Mouse (Mus musculus) spleen, embryonic (tissue): ENCODE results near the gene Ktn1.

Experiments used
- CTCF ChIA-PET: fragments of 350-600 bp; sonication (Branson Sonifier 250); formaldehyde crosslinking; loops from one replicate; lab custom pipeline; 2022; lab: Charles Lee

The Ktn1 gene

GRCm38 (mm10) chr14:47648218-47648617 lies at the start of gene Ktn1:
Gene Ktn1 (plus strand): TSS chr14:47648448.
- CTCF ChIA-PET, result interaction anchor here (0.6 to 0.7 kb wide), 2 partner anchors 77 to 265 kb away, joined by 4 to 5 read pairs; no protein-coding TSS in a partner anchor

- CTCF ChIA-PET, result no interaction called here
These were observed 35.0 kb upstream of the Ktn1 start for GRCm38 (mm10) chr14:47613254-47613653.

DNA sequence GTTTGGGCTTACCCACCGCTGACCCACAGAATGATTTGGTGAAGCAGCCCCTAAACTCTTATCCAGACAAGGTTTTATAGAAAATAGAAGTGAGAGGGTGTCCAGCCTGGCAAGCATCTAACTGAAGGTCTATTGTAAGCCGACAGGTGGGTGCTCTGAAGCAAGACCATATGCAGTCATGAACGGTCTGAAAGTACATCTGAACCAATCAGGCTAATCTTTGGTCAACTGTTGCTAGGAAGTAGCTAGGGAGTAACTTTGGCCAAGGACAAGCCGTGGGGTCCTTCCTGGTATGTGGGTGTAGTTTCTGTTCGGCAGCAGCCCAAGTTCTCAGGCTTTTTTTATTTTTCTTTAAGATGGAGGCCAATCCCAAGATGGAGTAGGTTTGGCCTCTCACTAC lies 29.4 kb upstream of the Ktn1 start:
- CTCF ChIA-PET, result no interaction called here

DNA sequence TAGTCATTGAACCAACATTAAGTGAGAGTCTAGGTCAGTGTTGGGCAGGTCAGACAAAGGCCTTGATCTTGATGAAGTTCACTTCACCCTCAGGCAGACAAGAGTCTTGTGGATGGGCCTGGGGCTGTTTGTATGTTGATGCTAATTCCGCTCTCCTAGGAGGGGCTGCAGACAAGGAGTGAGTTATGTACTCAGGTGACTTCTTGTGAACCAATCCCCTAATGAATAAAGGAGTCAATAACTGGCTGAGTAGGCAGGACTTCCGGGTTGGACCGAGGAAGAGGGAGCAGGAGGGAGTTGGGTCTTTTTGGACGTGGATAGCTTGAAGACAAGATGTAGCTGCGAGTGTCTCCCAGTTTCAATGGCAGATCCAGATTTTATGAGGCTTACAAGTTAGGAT lies 26.3 kb upstream of the Ktn1 start:
- CTCF ChIA-PET, result no interaction called here

GRCm38 (mm10) chr14:47624837-47625236 lies 23.4 kb upstream of the Ktn1 start:
- CTCF ChIA-PET, result no interaction called here

- CTCF ChIA-PET, result no interaction called here
These were observed 22.1 kb upstream of the Ktn1 start for GRCm38 (mm10) chr14:47626143-47626542.

DNA sequence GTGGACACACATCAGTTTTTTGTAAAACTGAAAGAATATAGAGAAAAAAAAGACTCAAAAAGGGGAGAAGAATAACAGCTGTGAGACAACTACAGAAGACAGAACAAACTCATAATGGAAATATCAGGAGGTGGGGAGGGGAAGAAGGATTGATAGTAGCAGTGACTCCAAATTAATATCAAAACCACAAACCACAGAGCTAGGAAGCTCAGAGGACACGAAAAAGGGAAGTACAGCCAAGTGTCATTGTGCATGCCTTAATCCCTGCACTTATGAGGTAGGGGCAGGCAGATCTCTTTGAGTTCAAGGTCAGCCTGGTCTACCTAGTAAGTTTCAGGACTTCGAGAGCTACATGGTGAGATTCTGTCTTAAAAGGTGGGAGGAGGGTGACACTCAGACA lies 21.4 kb upstream of the Ktn1 start:
- CTCF ChIA-PET, result interaction anchor here (0.8 kb wide), 1 partner anchor 18 kb away, joined by 4 read pairs; no protein-coding TSS in a partner anchor

DNA sequence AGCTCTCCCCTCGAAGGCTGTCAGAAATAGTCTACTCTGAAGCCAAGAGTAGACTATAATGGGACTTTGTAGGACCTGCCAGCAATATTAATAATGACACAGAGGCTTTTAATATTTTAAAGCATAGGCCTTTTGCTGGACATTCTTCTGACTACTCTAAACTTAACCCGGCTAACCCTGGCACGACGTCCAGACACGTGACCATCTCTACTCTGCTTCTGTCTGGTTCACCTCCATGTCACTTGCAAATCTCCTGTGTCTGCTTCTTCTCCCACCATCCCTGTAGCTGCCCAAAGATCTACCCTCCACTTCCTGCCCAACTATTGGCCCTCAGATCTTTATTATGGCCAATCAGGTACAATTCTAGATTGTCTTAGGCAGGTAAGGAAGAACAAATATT lies 20.9 kb upstream of the Ktn1 start:
- CTCF ChIA-PET, result interaction anchor here (0.8 kb wide), 1 partner anchor 17 kb away, joined by 4 read pairs; no protein-coding TSS in a partner anchor

DNA sequence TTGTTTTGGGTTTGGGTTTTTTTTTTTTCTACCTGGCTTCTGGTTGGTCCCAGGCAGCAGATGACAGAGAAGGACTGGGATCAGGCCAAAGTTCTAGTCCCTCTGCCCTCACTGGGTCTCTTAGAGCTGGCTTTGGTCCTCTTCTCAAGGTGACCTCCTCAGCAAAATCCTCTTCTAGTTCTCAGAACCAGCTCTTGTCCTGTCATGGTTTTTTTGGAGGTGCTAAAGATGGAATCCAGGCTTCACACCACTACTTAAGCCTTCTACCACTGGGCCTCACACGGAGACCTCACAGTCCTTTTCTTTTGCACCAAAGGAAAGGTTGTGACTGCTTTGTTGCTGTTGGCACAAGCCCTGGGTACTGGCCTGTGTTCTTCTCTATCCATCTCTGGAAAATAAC lies 15.8 kb upstream of the Ktn1 start:
- CTCF ChIA-PET, result no interaction called here

DNA sequence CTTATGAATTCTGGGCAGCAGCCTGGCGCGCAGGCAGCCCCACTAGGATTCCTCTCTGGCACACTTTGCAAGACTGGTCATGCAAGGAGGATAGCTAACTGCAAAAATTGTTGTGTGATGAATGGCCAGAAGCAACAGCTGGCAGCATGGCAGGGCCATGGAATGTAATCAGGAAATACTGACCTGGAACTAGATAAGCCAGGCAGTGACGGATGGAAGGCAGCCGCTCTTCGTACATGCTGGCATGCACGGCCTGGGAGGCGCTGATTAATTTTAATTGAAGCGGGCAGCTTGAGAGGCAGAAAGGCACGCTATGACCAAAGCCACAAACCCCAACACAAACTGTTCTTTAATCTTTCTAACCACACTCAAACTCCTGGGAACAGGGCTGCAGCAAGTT lies 13.8 kb upstream of the Ktn1 start:
- CTCF ChIA-PET, result no interaction called here

GRCm38 (mm10) chr14:47634846-47635245 lies 13.4 kb upstream of the Ktn1 start:
- CTCF ChIA-PET, result no interaction called here

DNA sequence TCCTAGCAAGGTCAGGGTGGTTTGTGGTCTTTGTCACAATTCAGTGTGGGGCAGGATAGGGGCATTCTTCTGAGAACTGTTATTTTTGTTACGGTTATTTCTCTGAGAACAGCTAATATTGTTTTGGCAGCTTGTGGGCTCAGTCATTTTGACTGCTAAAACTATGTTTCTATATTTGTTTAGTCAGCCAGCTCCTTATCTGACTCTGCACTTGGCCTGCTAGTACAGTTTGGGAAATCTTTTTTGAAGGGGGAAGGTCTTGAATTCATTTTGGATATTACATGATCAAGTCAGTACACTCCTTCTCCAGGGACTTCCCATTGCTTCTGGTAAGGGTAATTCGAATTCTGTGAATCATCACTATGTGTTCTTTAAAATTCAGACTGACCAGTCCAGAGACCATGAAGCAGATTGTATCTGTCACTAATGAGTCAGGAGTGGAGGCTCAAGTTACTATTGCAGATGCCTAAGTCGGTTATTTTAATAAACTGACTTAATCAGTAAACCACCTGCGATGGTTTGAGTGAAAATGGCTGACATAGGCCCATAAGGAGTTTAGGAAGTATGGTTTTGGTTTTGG lies 9.8 kb upstream of the Ktn1 start:
- CTCF ChIA-PET, result interaction anchor here (0.6 kb wide), 1 partner anchor 14 kb away, joined by 7 read pairs; no protein-coding TSS in a partner anchor

DNA sequence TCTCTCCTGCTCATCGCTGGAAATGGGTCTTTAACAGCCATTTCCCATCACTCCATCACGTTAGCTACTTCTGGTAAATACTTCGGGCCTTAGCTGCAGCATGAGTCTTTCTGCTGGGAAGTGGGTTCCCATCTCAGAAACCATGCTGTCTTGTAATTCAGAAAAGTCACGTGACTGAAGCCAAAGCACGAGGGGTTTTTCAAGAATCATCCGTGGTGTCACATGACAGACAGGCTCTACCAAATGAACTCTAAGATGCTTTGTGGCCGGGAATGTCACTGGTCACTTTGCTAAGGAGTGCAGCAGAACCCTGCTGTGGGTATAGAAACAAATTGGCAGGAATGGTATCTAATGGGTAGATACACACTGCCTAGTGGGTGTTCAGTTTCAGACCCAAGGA lies 2.6 kb upstream of the Ktn1 start:
- CTCF ChIA-PET, result interaction anchor here (0.6 kb wide), 1 partner anchor 189 kb away, joined by 4 read pairs; no protein-coding TSS in a partner anchor

DNA sequence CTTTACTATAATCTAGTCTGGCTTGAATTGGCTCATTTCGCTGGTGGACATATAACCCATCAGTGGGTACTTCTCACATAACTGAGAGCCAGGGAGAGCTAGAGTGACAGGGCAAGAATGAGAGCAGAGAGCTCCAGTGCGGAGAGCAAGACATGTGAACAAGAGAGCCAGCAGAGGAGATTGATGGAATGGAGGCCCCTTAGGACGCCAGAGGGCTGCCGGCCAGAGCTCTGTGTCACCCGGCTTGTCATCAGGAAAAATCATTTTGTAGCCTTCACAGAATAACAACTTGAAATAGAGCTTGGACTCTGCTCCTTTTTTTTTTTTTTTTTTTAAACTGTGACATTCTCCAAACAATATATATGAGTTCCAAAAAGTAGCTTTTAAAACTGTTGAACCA lies 2.0 kb upstream of the Ktn1 start:
- CTCF ChIA-PET, result interaction anchor here (0.6 kb wide), 1 partner anchor 190 kb away, joined by 4 read pairs; no protein-coding TSS in a partner anchor

GRCm38 (mm10) chr14:47646696-47647516 lies 1.3 kb upstream of the Ktn1 start:
- CTCF ChIA-PET, result no interaction called here

- CTCF ChIA-PET, result interaction anchor here (0.7 kb wide), 1 partner anchor 78 kb away, joined by 4 read pairs; no protein-coding TSS in a partner anchor
These were observed 720 bp downstream of the Ktn1 start for GRCm38 (mm10) chr14:47648706-47649630.

- CTCF ChIA-PET, result interaction anchor here (0.9 kb wide), 1 partner anchor 54 kb away, joined by 3 read pairs; no protein-coding TSS in a partner anchor
These were observed 1.5 kb downstream of the Ktn1 start for GRCm38 (mm10) chr14:47649631-47650337.

GRCm38 (mm10) chr14:47650338-47650720 lies 2.1 kb downstream of the Ktn1 start:
- CTCF ChIA-PET, result interaction anchor here (0.9 kb wide), 1 partner anchor 54 kb away, joined by 3 read pairs; no protein-coding TSS in a partner anchor

GRCm38 (mm10) chr14:47651272-47651671 lies 3.0 kb downstream of the Ktn1 start:
- CTCF ChIA-PET, result no interaction called here

GRCm38 (mm10) chr14:47655444-47655843 lies 7.2 kb downstream of the Ktn1 start:
- CTCF ChIA-PET, result no interaction called here
